Mouse (Mus musculus) lung, embryonic 14.5 days (tissue): ENCODE measurements around the gene Gabrr1. TPM values are rescaled to one million over a fixed set of nuclear protein-coding genes. Genes with fewer than 3 reads are reported as not detected.

Experiments used
- ATAC-seq: fragments of 200-750 bp; cut with Nextera tagmentation; 2 replicates; pipeline ENCODE4 v1.8.0; 2017; ENCODE audit warnings: mild to moderate bottlenecking, moderate TSS enrichment, moderate library complexity; ENCODE audit not compliant: insufficient read depth
- DNase-seq: peaks from one replicate; pipeline ENCODE4 v3.0.0-alpha.2; 2015
- H3K27ac ChIP-seq: fragments of 300-500 bp; sonication (generic); 2 replicates; pipeline ENCODE4 v1.5.1; 2014; ENCODE audit warnings: low read depth, mild to moderate bottlenecking, moderate library complexity
- H3K27me3 ChIP-seq: fragments of 300-500 bp; sonication (generic); 2 replicates; pipeline ENCODE4 v1.6.1; 2014; ENCODE audit warnings: low read length, control low read depth; ENCODE audit not compliant: insufficient read depth
- H3K36me3 ChIP-seq: fragments of 300-500 bp; sonication (generic); 2 replicates; pipeline ENCODE4 v1.6.1; 2014; ENCODE audit warnings: control low read depth; ENCODE audit not compliant: insufficient read depth
- H3K4me1 ChIP-seq: fragments of 300-500 bp; sonication (generic); 2 replicates; pipeline ENCODE4 v1.6.1; 2014; ENCODE audit warnings: antibody characterized with exemption, control low read depth; ENCODE audit not compliant: insufficient read depth
- H3K4me2 ChIP-seq: fragments of 300-500 bp; sonication (generic); 2 replicates; pipeline ENCODE4 v1.6.1; 2014; ENCODE audit warnings: mild to moderate bottlenecking
- H3K4me3 ChIP-seq: fragments of 300-500 bp; sonication (generic); 2 replicates; pipeline ENCODE4 v1.5.1; 2014; ENCODE audit warnings: low read depth, low read length
- H3K9ac ChIP-seq: fragments of 300-500 bp; sonication (generic); 2 replicates; pipeline ENCODE4 v1.6.1; 2014
- H3K9me3 ChIP-seq: fragments of 300-500 bp; sonication (generic); 2 replicates; pipeline ENCODE4 v1.6.1; 2016; ENCODE audit warnings: low read depth, low read length, control low read depth
- CTCF ChIP-seq: IDR thresholded peaks from 2 replicates; pipeline ENCODE4 v1.5.1; 2016; ENCODE audit warnings: antibody characterized with exemption, low read depth
- WGBS: fragments of 180-500 bp; shearing (Covaris S2); extraction: QIAGEN DNeasy Blood & Tissue Kit; methylation state at CpG from one replicate; pipeline ENCODE4 v1.1.7; 2014; 5-methylcytosine and 5-hydroxymethylcytosine counted together
- polyA plus RNA-seq: library from polyadenylated mRNA; unstranded; fragments of >200 nt; fragmentation: Nextera tagmentation; extraction: Ambion mirVana; gene quantifications from 2 replicates; pipeline ENCODE4 v1.2.1, GENCODE M21; 2014

Gabrr1 gene
- polyA plus RNA-seq, 1 experiment from 2014 or later = not detected

- WGBS = 71% methylated on average over 5 of the region's 5 CpGs
- Histone ChIP-seq H3K9me3 (no peaks in the 10 kb centered on the region), H3K4me2 (no peak overlapping the region), H3K9ac (no peak overlapping the region), H3K27me3 (no peaks in the 10 kb centered on the region), H3K36me3 (no peaks in the 10 kb centered on the region), H3K4me3 (no peak overlapping the region), H3K4me1 (no peaks in the 10 kb centered on the region), H3K27ac (no peak overlapping the region)
- ATAC-seq = no peak
- no peak for TF ChIP-seq CTCF
- DNase-seq = no peak
These were observed 51.2 kb downstream of the Gabrr1 start for GRCm38 (mm10) chr4:33183477-33183876.

- Histone ChIP-seq H3K9me3 (no peaks in the 10 kb centered on the region), H3K27me3 (no peaks in the 10 kb centered on the region), H3K4me2 (peak overlapping the region; percentile 90), H3K4me3 (peak overlapping the region; percentile 60), H3K36me3 (no peaks in the 10 kb centered on the region), H3K4me1 (no peaks in the 10 kb centered on the region), H3K27ac (no peak overlapping the region), H3K9ac (no peak overlapping the region)
- DNase-seq = peak; percentile 83
- ATAC-seq = no peak; the same call in 1 of the 2 replicates
- WGBS = 9% methylated on average over 9 of the region's 9 CpGs
- peak; percentile 56 for TF ChIP-seq CTCF
These were observed 55.8 kb downstream of the Gabrr1 start for GRCm38 (mm10) chr4:33188164-33188563.

- Histone ChIP-seq H3K4me1 (no peaks in the 10 kb centered on the region), H3K4me3 (peak overlapping the region; percentile 60), H3K27ac (peak overlapping the region; percentile 84), H3K4me2 (peak overlapping the region; percentile 90), H3K9me3 (no peaks in the 10 kb centered on the region), H3K9ac (peak overlapping the region; percentile 65), H3K27me3 (no peaks in the 10 kb centered on the region), H3K36me3 (no peaks in the 10 kb centered on the region)
- DNase-seq (peak; percentile 89), ATAC-seq (peak; percentile 94)
- under 1% methylated on average over 121 of the region's 123 CpGs for WGBS
- TF ChIP-seq CTCF = 0 out of 2 replicates have a peak, but pooled peaks have one; percentile 19
These were observed 56.7 kb downstream of the Gabrr1 start for GRCm38 (mm10) chr4:33188781-33189734.

GRCm38 (mm10) chr4:33189735-33190036 lies 57.4 kb downstream of the Gabrr1 start, which contains the start of gene Pm20d2:
TSS of gene Pm20d2 (minus strand) at chr4:33189737.
- Histone ChIP-seq H3K4me3 (peak within 1 kb of the TSS; percentile 60), H3K36me3 (no peaks in the 10 kb centered on the region), H3K27me3 (no peaks in the 10 kb centered on the region), H3K4me2 (peak within 1 kb of the TSS; percentile 90), H3K4me1 (no peaks in the 10 kb centered on the region), H3K9ac (peak within 1 kb of the TSS; percentile 65), H3K9me3 (no peaks in the 10 kb centered on the region), H3K27ac (peak within 1 kb of the TSS; percentile 84)
- DNase-seq (no peak), ATAC-seq (no peak)
- no peak for TF ChIP-seq CTCF
- WGBS = 13% methylated on average over 6 of the region's 6 CpGs

GRCm38 (mm10) chr4:33198117-33198516 lies 65.8 kb downstream of the Gabrr1 start:
- Histone ChIP-seq H3K9me3 (no peaks in the 10 kb centered on the region), H3K36me3 (no peaks in the 10 kb centered on the region), H3K9ac (no peak overlapping the region), H3K27me3 (no peaks in the 10 kb centered on the region), H3K4me1 (no peaks in the 10 kb centered on the region), H3K4me3 (no peak overlapping the region), H3K27ac (no peak overlapping the region), H3K4me2 (no peak overlapping the region)
- ATAC-seq (no peak), DNase-seq (no peak)
- no peak for TF ChIP-seq CTCF
- WGBS = 17% methylated on average over 2 of the region's 2 CpGs

GRCm38 (mm10) chr4:33204682-33205081 lies 72.4 kb downstream of the Gabrr1 start:
- peak; percentile 77 for TF ChIP-seq CTCF
- ATAC-seq = 0 out of 2 replicates have a peak, but pooled peaks have one; percentile 57
- Histone ChIP-seq H3K4me1 (no peaks in the 10 kb centered on the region), H3K36me3 (no peaks in the 10 kb centered on the region), H3K27me3 (no peaks in the 10 kb centered on the region), H3K9ac (no peak overlapping the region), H3K27ac (no peak overlapping the region), H3K4me3 (no peak overlapping the region), H3K4me2 (no peak overlapping the region), H3K9me3 (no peaks in the 10 kb centered on the region)
- 6% methylated on average over 4 of the region's 4 CpGs for WGBS
- DNase-seq = peak; percentile 75

- Histone ChIP-seq H3K4me3 (no peak overlapping the region), H3K9ac (no peak overlapping the region), H3K4me2 (no peak overlapping the region), H3K27me3 (no peaks in the 10 kb centered on the region), H3K4me1 (no peaks in the 10 kb centered on the region), H3K36me3 (no peaks in the 10 kb centered on the region), H3K27ac (no peak overlapping the region), H3K9me3 (no peaks in the 10 kb centered on the region)
- 60% methylated on average over 2 of the region's 2 CpGs for WGBS
- TF ChIP-seq CTCF = no peak
- DNase-seq (no peak), ATAC-seq (no peak)
These were observed 75.2 kb downstream of the Gabrr1 start for GRCm38 (mm10) chr4:33207551-33207950.
